Mouse (Mus musculus): ENCODE data around the gene Gpx3. TPM values are rescaled to one million over a fixed set of nuclear protein-coding genes. Genes with fewer than 3 reads are reported as not detected.

Gene Gpx3
- polyA plus RNA-seq, 1 experiment from 2014 or later, result 89.6 TPM

GRCm38 (mm10) chr11:54927346-54928140 lies 25.3 kb downstream of the Gpx3 start:
- H3K9me3 ChIP-seq (ENCODE audit: control insufficient read depth, low read length), result no peaks in the 10 kb centered on the region
- no peak for DNase-seq (ENCODE audit: low spot score)
- ATAC-seq (replicated peaks; ENCODE audit: low FRiP score), result peak; percentile 57; the same call in 1 of the 2 replicates
- no peak overlapping the region for H3K4me3 ChIP-seq (ENCODE audit: low read depth, low read length)
- H3K4me1 ChIP-seq (replicated peaks; ENCODE audit: control insufficient read depth, insufficient read depth, low read length), result 0 out of 2 replicates have a peak, but pooled peaks cover 4% of the 10 kb centered on the region
- no peaks in the 10 kb centered on the region for H3K27me3 ChIP-seq (replicated peaks; ENCODE audit: control insufficient read depth, insufficient read depth, low read length)
- H3K9ac ChIP-seq (ENCODE audit: low read depth, low read length), result no peak overlapping the region
- peaks cover 12% of the 10 kb centered on the region; the same call in 1 of the 2 replicates for H3K36me3 ChIP-seq (ENCODE audit: control insufficient read depth, insufficient read depth, low read length)
- WGBS, result 84% methylated on average over 14 of the region's 14 CpGs
- H3K4me2 ChIP-seq, result no peak overlapping the region
- no peak overlapping the region for H3K27ac ChIP-seq (ENCODE audit: low read depth, low read length)

- DNase-seq (ENCODE audit: low spot score), result no peak
- no peak overlapping the region for H3K27ac ChIP-seq (ENCODE audit: low read depth, low read length)
- no peak overlapping the region for H3K9ac ChIP-seq (ENCODE audit: low read depth, low read length)
- H3K4me2 ChIP-seq, result no peak overlapping the region
- no peak for ATAC-seq (replicated peaks; ENCODE audit: low FRiP score)
- no peaks in the 10 kb centered on the region for H3K9me3 ChIP-seq (ENCODE audit: control insufficient read depth, low read length)
- H3K36me3 ChIP-seq (ENCODE audit: control insufficient read depth, insufficient read depth, low read length), result peaks cover 12% of the 10 kb centered on the region; the same call in 1 of the 2 replicates
- 86% methylated on average over 3 of the region's 3 CpGs for WGBS
- H3K27me3 ChIP-seq (replicated peaks; ENCODE audit: control insufficient read depth, insufficient read depth, low read length), result no peaks in the 10 kb centered on the region
- H3K4me1 ChIP-seq (replicated peaks; ENCODE audit: control insufficient read depth, insufficient read depth, low read length), result 0 out of 2 replicates have a peak, but pooled peaks cover 4% of the 10 kb centered on the region
- no peak overlapping the region for H3K4me3 ChIP-seq (ENCODE audit: low read depth, low read length)
Observed at GRCm38 (mm10) chr11:54928219-54928618, 26.0 kb downstream of the Gpx3 start.

DNA sequence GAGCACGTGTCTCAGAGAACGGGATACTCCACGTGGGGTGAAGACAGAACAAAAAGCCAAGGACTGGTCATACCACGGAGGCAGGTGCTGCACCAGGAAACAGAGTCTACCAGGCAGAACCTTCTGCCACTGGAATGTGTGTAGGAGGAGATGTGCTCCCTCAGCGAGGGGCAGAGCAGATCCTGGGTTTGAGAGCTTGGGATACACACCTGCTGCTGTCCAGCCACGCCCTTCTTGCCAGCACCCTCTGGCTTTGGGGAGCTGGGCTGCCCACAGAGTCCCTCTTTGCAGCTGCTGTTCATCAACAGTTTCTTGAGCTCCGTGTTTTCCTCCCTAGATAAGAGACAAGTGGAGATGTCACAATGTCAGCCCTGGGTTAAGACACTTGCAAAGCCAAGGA lies 26.6 kb downstream of the Gpx3 start:
- Histone ChIP-seq H3K4me1 (replicated peaks; ENCODE audit: control insufficient read depth, insufficient read depth, low read length) (0 out of 2 replicates have a peak, but pooled peaks cover 4% of the 10 kb centered on the region), H3K27me3 (replicated peaks; ENCODE audit: control insufficient read depth, insufficient read depth, low read length) (no peaks in the 10 kb centered on the region), H3K4me2 (no peak overlapping the region), H3K9ac (ENCODE audit: low read depth, low read length) (no peak overlapping the region), H3K36me3 (ENCODE audit: control insufficient read depth, insufficient read depth, low read length) (peaks cover 15% of the 10 kb centered on the region; the same call in 1 of the 2 replicates), H3K27ac (ENCODE audit: low read depth, low read length) (no peak overlapping the region), H3K9me3 (ENCODE audit: control insufficient read depth, low read length) (no peaks in the 10 kb centered on the region), H3K4me3 (ENCODE audit: low read depth, low read length) (no peak overlapping the region)
- 83% methylated on average over 7 of the region's 7 CpGs for WGBS
- DNase-seq (ENCODE audit: low spot score) (no peak), ATAC-seq (replicated peaks; ENCODE audit: low FRiP score) (no peak)

GRCm38 (mm10) chr11:54929290-54929689 lies 27.0 kb downstream of the Gpx3 start:
- no peak overlapping the region for H3K4me2 ChIP-seq
- DNase-seq (ENCODE audit: low spot score) (no peak), ATAC-seq (replicated peaks; ENCODE audit: low FRiP score) (no peak)
- no peak overlapping the region for H3K9ac ChIP-seq (ENCODE audit: low read depth, low read length)
- H3K36me3 ChIP-seq (ENCODE audit: control insufficient read depth, insufficient read depth, low read length), result peaks cover 13% of the 10 kb centered on the region; the same call in 1 of the 2 replicates
- WGBS, result 87% methylated on average over 6 of the region's 6 CpGs
- no peaks in the 10 kb centered on the region for H3K27me3 ChIP-seq (replicated peaks; ENCODE audit: control insufficient read depth, insufficient read depth, low read length)
- no peaks in the 10 kb centered on the region for H3K9me3 ChIP-seq (ENCODE audit: control insufficient read depth, low read length)
- H3K4me1 ChIP-seq (replicated peaks; ENCODE audit: control insufficient read depth, insufficient read depth, low read length), result 0 out of 2 replicates have a peak, but pooled peaks cover 4% of the 10 kb centered on the region
- no peak overlapping the region for H3K4me3 ChIP-seq (ENCODE audit: low read depth, low read length)
- H3K27ac ChIP-seq (ENCODE audit: low read depth, low read length), result no peak overlapping the region

- H3K4me2 ChIP-seq, result no peak overlapping the region
- H3K36me3 ChIP-seq (ENCODE audit: control insufficient read depth, insufficient read depth, low read length), result peaks cover 11% of the 10 kb centered on the region; the same call in 1 of the 2 replicates
- H3K27ac ChIP-seq (ENCODE audit: low read depth, low read length), result no peak overlapping the region
- WGBS, result 84% methylated on average over 8 of the region's 8 CpGs
- H3K4me1 ChIP-seq (replicated peaks; ENCODE audit: control insufficient read depth, insufficient read depth, low read length), result 0 out of 2 replicates have a peak, but pooled peaks cover 4% of the 10 kb centered on the region
- no peaks in the 10 kb centered on the region for H3K9me3 ChIP-seq (ENCODE audit: control insufficient read depth, low read length)
- no peaks in the 10 kb centered on the region for H3K27me3 ChIP-seq (replicated peaks; ENCODE audit: control insufficient read depth, insufficient read depth, low read length)
- ATAC-seq (replicated peaks; ENCODE audit: low FRiP score) (no peak), DNase-seq (ENCODE audit: low spot score) (no peak)
- no peak overlapping the region for H3K9ac ChIP-seq (ENCODE audit: low read depth, low read length)
- H3K4me3 ChIP-seq (ENCODE audit: low read depth, low read length), result no peak overlapping the region
Observed at GRCm38 (mm10) chr11:54929744-54930143, 27.5 kb downstream of the Gpx3 start.

DNA sequence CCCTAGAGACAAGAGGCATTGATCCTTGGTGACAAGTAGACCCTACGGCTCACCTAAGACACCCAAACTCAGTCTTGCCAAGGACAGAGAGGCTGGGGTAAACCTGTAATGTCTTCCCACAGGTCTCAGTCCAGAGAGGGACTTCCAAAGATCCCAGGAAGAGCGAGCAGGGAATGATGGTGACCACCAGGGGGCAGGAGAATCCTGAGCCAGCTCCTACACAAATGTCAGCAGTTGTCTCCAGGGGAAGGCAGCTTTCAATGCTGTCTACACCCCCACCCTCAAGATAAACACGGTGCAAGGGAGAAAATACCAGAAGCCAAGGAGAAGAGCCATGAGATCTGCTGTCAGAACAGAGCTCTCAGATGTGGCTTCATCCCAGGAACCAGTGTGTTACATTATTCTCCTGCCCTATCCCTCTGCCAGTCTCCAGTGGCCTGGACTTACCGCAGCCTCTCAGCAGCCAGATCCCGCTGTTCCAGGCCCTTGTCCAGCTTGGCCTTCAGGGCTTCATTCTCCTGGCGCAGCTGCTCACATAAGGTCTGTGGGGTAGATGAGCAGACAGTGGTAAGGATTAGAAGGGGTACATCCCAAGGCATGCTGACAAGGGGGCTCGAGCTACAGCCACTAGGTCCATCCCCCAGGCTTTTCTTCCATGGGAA lies 28.2 kb downstream of the Gpx3 start:
- Histone ChIP-seq H3K36me3 (ENCODE audit: control insufficient read depth, insufficient read depth, low read length) (peaks cover 11% of the 10 kb centered on the region; the same call in 1 of the 2 replicates), H3K9ac (ENCODE audit: low read depth, low read length) (no peak overlapping the region), H3K4me2 (no peak overlapping the region), H3K9me3 (ENCODE audit: control insufficient read depth, low read length) (no peaks in the 10 kb centered on the region), H3K27me3 (replicated peaks; ENCODE audit: control insufficient read depth, insufficient read depth, low read length) (no peaks in the 10 kb centered on the region), H3K4me3 (ENCODE audit: low read depth, low read length) (no peak overlapping the region), H3K27ac (ENCODE audit: low read depth, low read length) (no peak overlapping the region), H3K4me1 (replicated peaks; ENCODE audit: control insufficient read depth, insufficient read depth, low read length) (0 out of 2 replicates have a peak, but pooled peaks cover 4% of the 10 kb centered on the region)
- ATAC-seq (replicated peaks; ENCODE audit: low FRiP score), result no peak
- DNase-seq (ENCODE audit: low spot score), result peak; percentile 46
- 65% methylated on average over 7 of the region's 7 CpGs for WGBS

GRCm38 (mm10) chr11:54931405-54932093 lies 29.3 kb downstream of the Gpx3 start:
- 63% methylated on average over 5 of the region's 5 CpGs for WGBS
- H3K9ac ChIP-seq (ENCODE audit: low read depth, low read length), result no peak overlapping the region
- no peak overlapping the region for H3K4me3 ChIP-seq (ENCODE audit: low read depth, low read length)
- ATAC-seq (replicated peaks; ENCODE audit: low FRiP score) (no peak), DNase-seq (ENCODE audit: low spot score) (no peak)
- H3K9me3 ChIP-seq (ENCODE audit: control insufficient read depth, low read length), result no peaks in the 10 kb centered on the region
- no peak overlapping the region for H3K27ac ChIP-seq (ENCODE audit: low read depth, low read length)
- H3K4me2 ChIP-seq, result no peak overlapping the region
- 0 out of 2 replicates have a peak, but pooled peaks cover 4% of the 10 kb centered on the region for H3K4me1 ChIP-seq (replicated peaks; ENCODE audit: control insufficient read depth, insufficient read depth, low read length)
- H3K27me3 ChIP-seq (replicated peaks; ENCODE audit: control insufficient read depth, insufficient read depth, low read length), result no peaks in the 10 kb centered on the region
- H3K36me3 ChIP-seq (ENCODE audit: control insufficient read depth, insufficient read depth, low read length), result peaks cover 11% of the 10 kb centered on the region; the same call in 1 of the 2 replicates

DNA sequence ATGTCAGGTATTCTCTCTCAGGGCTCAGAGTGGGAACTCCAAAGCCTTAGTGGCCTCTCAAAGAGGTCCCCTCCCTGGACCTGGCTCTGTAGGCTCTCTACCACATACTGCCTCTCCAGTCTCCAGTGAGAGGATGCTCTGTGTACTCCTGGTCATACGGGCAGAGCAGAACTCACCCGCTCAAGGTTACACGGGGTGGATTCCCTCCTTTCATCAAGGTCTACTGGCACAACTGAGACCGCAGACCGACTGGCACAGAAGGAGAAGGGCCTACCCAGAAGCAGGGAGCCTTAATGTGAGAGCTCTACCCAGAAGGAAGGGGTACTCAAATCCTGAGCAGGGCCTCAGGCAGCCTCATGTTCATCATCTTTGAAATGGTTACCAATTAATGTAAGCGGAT lies 30.3 kb downstream of the Gpx3 start:
- ATAC-seq (replicated peaks; ENCODE audit: low FRiP score), result no peak
- WGBS, result 91% methylated on average over 6 of the region's 6 CpGs

More for the DNA sequence above, 30.3 kb downstream of the Gpx3 start:
- H3K9me3 ChIP-seq (ENCODE audit: control insufficient read depth, low read length), result no peaks in the 10 kb centered on the region
- H3K9ac ChIP-seq (ENCODE audit: low read depth, low read length), result no peak overlapping the region
- H3K27ac ChIP-seq (ENCODE audit: low read depth, low read length), result no peak overlapping the region
- peaks cover 11% of the 10 kb centered on the region; the same call in 1 of the 2 replicates for H3K36me3 ChIP-seq (ENCODE audit: control insufficient read depth, insufficient read depth, low read length)
- H3K4me3 ChIP-seq (ENCODE audit: low read depth, low read length), result no peak overlapping the region
- H3K4me1 ChIP-seq (replicated peaks; ENCODE audit: control insufficient read depth, insufficient read depth, low read length), result 0 out of 2 replicates have a peak, but pooled peaks cover 4% of the 10 kb centered on the region
- H3K4me2 ChIP-seq, result no peak overlapping the region
- no peaks in the 10 kb centered on the region for H3K27me3 ChIP-seq (replicated peaks; ENCODE audit: control insufficient read depth, insufficient read depth, low read length)
- DNase-seq (ENCODE audit: low spot score), result no peak

Data from liver, embryonic 11.5 days (tissue).